Mouse (Mus musculus): ENCODE data around the gene Sec14l1.

Gene Sec14l1

GRCm38 (mm10) chr11:117130888-117131287 lies 15.9 kb downstream of the Sec14l1 start:
- DNase-seq: no peak

- DNase-seq: peak; percentile 70
These were observed 16.5 kb downstream of the Sec14l1 start for GRCm38 (mm10) chr11:117131450-117131849.

GRCm38 (mm10) chr11:117134776-117135387 lies 19.9 kb downstream of the Sec14l1 start:
- DNase-seq: no peak

- DNase-seq: no peak
These were observed 20.7 kb downstream of the Sec14l1 start for GRCm38 (mm10) chr11:117135457-117136290.

GRCm38 (mm10) chr11:117136880-117137279 lies 21.9 kb downstream of the Sec14l1 start:
- DNase-seq: no peak

GRCm38 (mm10) chr11:117138213-117138761 lies 23.3 kb downstream of the Sec14l1 start:
- no peak for DNase-seq

- DNase-seq: no peak
These were observed 24.0 kb downstream of the Sec14l1 start for GRCm38 (mm10) chr11:117138795-117139463.

GRCm38 (mm10) chr11:117141376-117142001 lies 26.5 kb downstream of the Sec14l1 start:
- no peak for DNase-seq

- peak; percentile 73 for DNase-seq
These were observed 27.5 kb downstream of the Sec14l1 start for GRCm38 (mm10) chr11:117142507-117142906.

GRCm38 (mm10) chr11:117145451-117146117 lies 30.6 kb downstream of the Sec14l1 start:
- no peak for DNase-seq

- no peak for DNase-seq
These were observed 31.1 kb downstream of the Sec14l1 start for GRCm38 (mm10) chr11:117146118-117146506.

- peak; percentile 85 for DNase-seq
These were observed 32.0 kb downstream of the Sec14l1 start for GRCm38 (mm10) chr11:117146776-117147536.

GRCm38 (mm10) chr11:117148893-117149685 lies 34.1 kb downstream of the Sec14l1 start:
- no peak for DNase-seq

GRCm38 (mm10) chr11:117150467-117150966 lies 35.5 kb downstream of the Sec14l1 start:
- DNase-seq: no peak

GRCm38 (mm10) chr11:117151461-117151860 lies 36.5 kb downstream of the Sec14l1 start:
- DNase-seq: no peak

- DNase-seq: no peak
These were observed 37.6 kb downstream of the Sec14l1 start for GRCm38 (mm10) chr11:117152541-117152940.

- no peak for DNase-seq
These were observed 38.6 kb downstream of the Sec14l1 start for GRCm38 (mm10) chr11:117153553-117153952.

GRCm38 (mm10) chr11:117154088-117154815 lies 39.3 kb downstream of the Sec14l1 start:
- no peak for DNase-seq

- DNase-seq: no peak
These were observed 41.8 kb downstream of the Sec14l1 start for GRCm38 (mm10) chr11:117156725-117157124.

- peak; percentile 56 for DNase-seq
These were observed 43.4 kb downstream of the Sec14l1 start for GRCm38 (mm10) chr11:117158343-117158742.
